Comparison of ENCODE assay signal across 17 mouse cellular contexts in the genomic region with DNA sequence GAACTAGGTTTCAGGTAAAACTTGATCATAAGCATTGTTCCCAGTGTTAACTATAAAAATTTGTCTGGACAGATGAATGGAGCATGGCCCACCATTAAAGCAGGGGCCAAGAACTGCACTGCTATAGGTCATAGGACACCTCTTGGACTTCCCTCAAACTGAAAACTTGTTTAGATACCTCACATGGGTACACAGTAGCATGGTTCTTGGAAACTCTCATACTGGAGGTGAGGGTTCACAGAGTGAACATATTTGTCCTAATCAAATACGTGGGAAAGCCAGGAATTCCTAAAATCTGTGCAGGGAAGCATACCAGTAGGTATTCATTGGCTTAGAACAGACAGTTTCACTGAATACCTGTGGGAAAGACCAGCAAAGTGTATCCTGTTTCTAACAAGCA.
"Had no signal": no experiment of that assay in that cellular context is flagged by ENCODE, and none has a peak within 500 bp of the region (broad histone marks: within the 10 kb centered on the region; RNA-seq: fewer than 3 reads in every experiment).

No protein-coding gene starts in this region.

- H3K4me3 ChIP-seq: liver, embryonic 15.5 days; lung, embryonic 15.5 days; megakaryocyte, embryonic 14.5 days; midbrain, embryonic 13.5 days; midbrain, embryonic 15.5 days; neural tube, embryonic 12.5 days; stomach, embryonic 15.5 days had no signal

- H3K36me3 ChIP-seq: liver, embryonic 15.5 days; lung, embryonic 15.5 days; midbrain, embryonic 13.5 days; midbrain, embryonic 15.5 days; neural tube, embryonic 12.5 days; stomach, embryonic 15.5 days had no signal

- H3K27me3 ChIP-seq: liver, embryonic 15.5 days; lung, embryonic 15.5 days; megakaryocyte, embryonic 14.5 days; midbrain, embryonic 13.5 days; midbrain, embryonic 15.5 days; neural tube, embryonic 12.5 days; stomach, embryonic 15.5 days had no signal

- H3K4me1 ChIP-seq: midbrain, embryonic 13.5 days; midbrain, embryonic 15.5 days; neural tube, embryonic 12.5 days had no signal

- H3K9ac ChIP-seq: liver, embryonic 15.5 days; lung, embryonic 15.5 days; midbrain, embryonic 13.5 days; midbrain, embryonic 15.5 days; neural tube, embryonic 12.5 days; stomach, embryonic 15.5 days had no signal

- ATAC-seq: lung, postnatal 0 days; midbrain, embryonic 13.5 days; midbrain, embryonic 15.5 days had no signal

- H3K9me3 ChIP-seq: liver, embryonic 15.5 days; lung, embryonic 15.5 days; megakaryocyte, embryonic 14.5 days; midbrain, embryonic 13.5 days; midbrain, embryonic 15.5 days; neural tube, embryonic 12.5 days; stomach, embryonic 15.5 days had no signal

- H3K27ac ChIP-seq: liver, embryonic 15.5 days; lung, embryonic 15.5 days; macrophage; midbrain, embryonic 13.5 days; midbrain, embryonic 15.5 days; neural tube, embryonic 12.5 days; stomach, embryonic 15.5 days had no signal

- DNase-seq: lung, adult 2 months; lung, postnatal 14 days; lung, postnatal 36 days; right cerebral cortex, postnatal 14 days; thymus, adult 2 months; thymus, postnatal 25 days; thymus, postnatal 4 days had no signal

- H3K4me2 ChIP-seq: liver, embryonic 15.5 days; lung, embryonic 15.5 days; midbrain, embryonic 11.5 days; midbrain, embryonic 13.5 days; midbrain, embryonic 15.5 days; neural tube, embryonic 12.5 days; stomach, embryonic 15.5 days had no signal
